Mouse (Mus musculus): Measurements from ENCODE around the gene Exo1.

Exo1 gene

GRCm38 (mm10) chr1:175961786-175962185 is 81.4 kb downstream of the Exo1 start:
- peak; percentile 36 for DNase-seq
